Mouse (Mus musculus) kidney, embryonic 15.5 days (tissue): Measurements from ENCODE around the gene Zfp219. TPM values are rescaled to one million over a fixed set of nuclear protein-coding genes. Genes with fewer than 3 reads are reported as not detected.

Experiments used
- ATAC-seq: fragments of 200-750 bp; cut with Nextera tagmentation; replicated peaks from 2 replicates; pipeline ENCODE4 v1.8.0; 2017; ENCODE audit warnings: moderate TSS enrichment; ENCODE audit not compliant: low FRiP score
- H3K27ac ChIP-seq: fragments of 300-500 bp; sonication (generic); 2 replicates; pipeline ENCODE4 v1.5.1; 2015; ENCODE audit warnings: mild to moderate bottlenecking, inconsistent platforms
- H3K27me3 ChIP-seq: fragments of 300-500 bp; sonication (generic); 2 replicates; pipeline ENCODE4 v1.6.1; 2015; ENCODE audit warnings: inconsistent platforms
- H3K36me3 ChIP-seq: fragments of 300-500 bp; sonication (generic); 2 replicates; pipeline ENCODE4 v1.6.1; 2015; ENCODE audit warnings: inconsistent platforms
- H3K4me1 ChIP-seq: fragments of 300-500 bp; sonication (generic); 2 replicates; pipeline ENCODE4 v1.6.1; 2015; ENCODE audit warnings: inconsistent platforms
- H3K4me2 ChIP-seq: fragments of 300-500 bp; sonication (generic); 2 replicates; pipeline ENCODE4 v1.6.1; 2015; ENCODE audit warnings: moderate library complexity, mild to moderate bottlenecking, inconsistent platforms
- H3K4me3 ChIP-seq: fragments of 300-500 bp; sonication (generic); replicated peaks from 2 replicates; pipeline ENCODE4 v1.5.1; 2015; ENCODE audit warnings: mild to moderate bottlenecking, inconsistent platforms
- H3K9ac ChIP-seq: fragments of 300-500 bp; sonication (generic); 2 replicates; pipeline ENCODE4 v1.6.1; 2015; ENCODE audit warnings: mild to moderate bottlenecking, inconsistent platforms
- H3K9me3 ChIP-seq: fragments of 300-500 bp; sonication (generic); replicated peaks from 2 replicates; pipeline ENCODE4 v1.6.1; 2016; ENCODE audit warnings: inconsistent platforms
- WGBS: fragments of 180-500 bp; shearing (Covaris S2); methylation state at CpG from one replicate; pipeline ENCODE4 v1.1.7; 2015; ENCODE audit warnings: mixed read lengths; 5-methylcytosine and 5-hydroxymethylcytosine counted together
- polyA plus RNA-seq: library from polyadenylated mRNA; unstranded; fragments of >200 nt; fragmentation: Nextera tagmentation; extraction: Ambion mirVana; gene quantifications from 2 replicates; pipeline ENCODE4 v1.2.1, GENCODE M21; 2015

Zfp219 gene
- polyA plus RNA-seq, 1 experiment from 2014 or later, result 43.8 TPM

- Histone ChIP-seq H3K4me1 (peaks cover 22% of the 10 kb centered on the region), H3K9me3 (no peaks in the 10 kb centered on the region), H3K4me2 (no peak overlapping the region), H3K9ac (no peak overlapping the region), H3K27me3 (no peaks in the 10 kb centered on the region), H3K36me3 (no peaks in the 10 kb centered on the region), H3K27ac (no peak overlapping the region), H3K4me3 (no peak overlapping the region)
- ATAC-seq, result no peak
- WGBS, result 90% methylated on average over 4 of the region's 4 CpGs
Observed at GRCm38 (mm10) chr14:52026342-52026741, 5.8 kb upstream of the Zfp219 start.

- Histone ChIP-seq H3K27ac (no peak overlapping the region), H3K9me3 (no peaks in the 10 kb centered on the region), H3K36me3 (no peaks in the 10 kb centered on the region), H3K9ac (no peak overlapping the region), H3K4me1 (peaks cover 31% of the 10 kb centered on the region), H3K27me3 (no peaks in the 10 kb centered on the region), H3K4me3 (no peak overlapping the region), H3K4me2 (no peak overlapping the region)
- WGBS, result 85% methylated on average over 2 of the region's 2 CpGs
- no peak for ATAC-seq
Observed at GRCm38 (mm10) chr14:52024133-52024532, 3.6 kb upstream of the Zfp219 start.

- Histone ChIP-seq H3K27ac (peak overlapping the region; percentile 81), H3K9me3 (no peaks in the 10 kb centered on the region), H3K4me1 (peaks cover 42% of the 10 kb centered on the region), H3K4me3 (peak overlapping the region; percentile 38), H3K36me3 (no peaks in the 10 kb centered on the region), H3K27me3 (no peaks in the 10 kb centered on the region), H3K4me2 (peak overlapping the region; percentile 63), H3K9ac (0 out of 2 replicates have a peak overlapping the region, but pooled peaks have one; percentile 21)
- peak; percentile 41 for ATAC-seq
- WGBS, result 5% methylated on average over 23 of the region's 23 CpGs
Observed at GRCm38 (mm10) chr14:52022709-52023459, 2.4 kb upstream of the Zfp219 start.

- no peak for ATAC-seq
- Histone ChIP-seq H3K36me3 (no peaks in the 10 kb centered on the region), H3K4me3 (peak overlapping the region; percentile 38), H3K27me3 (no peaks in the 10 kb centered on the region), H3K9me3 (no peaks in the 10 kb centered on the region), H3K4me2 (peak overlapping the region; percentile 63), H3K4me1 (peaks cover 47% of the 10 kb centered on the region), H3K9ac (no peak overlapping the region), H3K27ac (peak overlapping the region; percentile 99)
- 67% methylated on average over 3 of the region's 3 CpGs for WGBS
Observed at GRCm38 (mm10) chr14:52022244-52022708, 1.7 kb upstream of the Zfp219 start.

- Histone ChIP-seq H3K9ac (no peak overlapping the region), H3K9me3 (no peaks in the 10 kb centered on the region), H3K4me1 (peaks cover 53% of the 10 kb centered on the region), H3K4me2 (peak overlapping the region; percentile 66; the same call in 1 of the 2 replicates), H3K36me3 (no peaks in the 10 kb centered on the region), H3K27me3 (no peaks in the 10 kb centered on the region), H3K4me3 (no peak overlapping the region), H3K27ac (peak overlapping the region; percentile 99)
- no peak for ATAC-seq
- 87% methylated on average over 8 of the region's 8 CpGs for WGBS
Observed at GRCm38 (mm10) chr14:52021568-52022212, 1.2 kb upstream of the Zfp219 start.

- no peaks in the 10 kb centered on the region for H3K27me3 ChIP-seq
Observed at GRCm38 (mm10) chr14:52021138-52021529, 601 bp upstream of the Zfp219 start.

GRCm38 (mm10) chr14:52019590-52020340 lies 768 bp downstream of the Zfp219 start:
- peak overlapping the region; percentile 99 for H3K27ac ChIP-seq
- H3K27me3 ChIP-seq, result no peaks in the 10 kb centered on the region
- peaks cover 70% of the 10 kb centered on the region for H3K4me1 ChIP-seq
- 1% methylated on average over 73 of the region's 74 CpGs for WGBS
- H3K4me3 ChIP-seq, result peak overlapping the region; percentile 68
- peak overlapping the region; percentile 66 for H3K4me2 ChIP-seq
- no peaks in the 10 kb centered on the region for H3K36me3 ChIP-seq
- H3K9ac ChIP-seq, result peak overlapping the region; percentile 87
- peak; percentile 87 for ATAC-seq
- H3K9me3 ChIP-seq, result no peaks in the 10 kb centered on the region

More at GRCm38 (mm10) chr14:52021138-52021529, 601 bp upstream of the Zfp219 start:
- peak overlapping the region; percentile 68 for H3K4me3 ChIP-seq
- H3K4me1 ChIP-seq, result peaks cover 58% of the 10 kb centered on the region
- no peak for ATAC-seq
- no peaks in the 10 kb centered on the region for H3K9me3 ChIP-seq
- WGBS, result 49% methylated on average over 4 of the region's 4 CpGs
- H3K36me3 ChIP-seq, result no peaks in the 10 kb centered on the region
- H3K4me2 ChIP-seq, result peak overlapping the region; percentile 66
- H3K9ac ChIP-seq, result peak overlapping the region; percentile 87; the same call in 1 of the 2 replicates
- peak overlapping the region; percentile 99 for H3K27ac ChIP-seq

- Histone ChIP-seq H3K9me3 (no peaks in the 10 kb centered on the region), H3K4me2 (peak overlapping the region; percentile 66), H3K36me3 (no peaks in the 10 kb centered on the region), H3K27ac (peak overlapping the region; percentile 99), H3K4me1 (peaks cover 70% of the 10 kb centered on the region), H3K4me3 (peak overlapping the region; percentile 68), H3K9ac (peak overlapping the region; percentile 87), H3K27me3 (no peaks in the 10 kb centered on the region)
- no peak for ATAC-seq
- WGBS, result 28% methylated on average over 12 of the region's 12 CpGs
Observed at GRCm38 (mm10) chr14:52019051-52019589, 1.4 kb downstream of the Zfp219 start.

GRCm38 (mm10) chr14:52018248-52019050 lies 2.1 kb downstream of the Zfp219 start:
- Histone ChIP-seq H3K4me2 (peak overlapping the region; percentile 66), H3K27me3 (no peaks in the 10 kb centered on the region), H3K4me3 (peak overlapping the region; percentile 68), H3K9ac (peak overlapping the region; percentile 87; the same call in 1 of the 2 replicates), H3K4me1 (peaks cover 70% of the 10 kb centered on the region), H3K36me3 (no peaks in the 10 kb centered on the region), H3K27ac (peak overlapping the region; percentile 99), H3K9me3 (no peaks in the 10 kb centered on the region)
- no peak for ATAC-seq
- WGBS, result 84% methylated on average over 15 of the region's 15 CpGs

- Histone ChIP-seq H3K27ac (no peak overlapping the region), H3K4me1 (peaks cover 70% of the 10 kb centered on the region), H3K9me3 (no peaks in the 10 kb centered on the region), H3K36me3 (no peaks in the 10 kb centered on the region), H3K9ac (no peak overlapping the region), H3K4me3 (no peak overlapping the region), H3K4me2 (no peak overlapping the region), H3K27me3 (no peaks in the 10 kb centered on the region)
- no peak for ATAC-seq
- 77% methylated on average over 4 of the region's 4 CpGs for WGBS
Observed at GRCm38 (mm10) chr14:52017662-52018061, 2.9 kb downstream of the Zfp219 start.
